Mouse (Mus musculus): Measurements from ENCODE around the gene Tlk1.

Gene Tlk1

DNA sequence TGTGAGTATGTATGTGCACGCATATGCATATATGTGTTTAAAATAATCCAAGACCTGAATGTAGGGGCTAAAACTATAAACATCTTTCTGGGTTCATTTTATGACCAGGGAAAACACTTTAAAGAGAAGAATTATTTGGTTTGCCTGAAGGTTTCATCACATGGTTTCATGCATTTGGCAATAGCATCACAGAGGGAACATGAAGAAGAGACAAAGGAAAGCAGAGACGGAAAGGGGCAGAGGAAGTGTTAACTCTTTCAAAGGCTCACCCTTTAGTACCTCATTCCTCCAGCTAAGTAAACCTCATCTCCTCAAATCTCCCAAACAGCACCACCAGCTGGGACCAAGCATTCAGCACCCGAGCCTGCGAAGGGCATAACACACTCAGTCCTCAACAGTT lies 41.1 kb downstream of the Tlk1 start:
- DNase-seq, result no peak

DNA sequence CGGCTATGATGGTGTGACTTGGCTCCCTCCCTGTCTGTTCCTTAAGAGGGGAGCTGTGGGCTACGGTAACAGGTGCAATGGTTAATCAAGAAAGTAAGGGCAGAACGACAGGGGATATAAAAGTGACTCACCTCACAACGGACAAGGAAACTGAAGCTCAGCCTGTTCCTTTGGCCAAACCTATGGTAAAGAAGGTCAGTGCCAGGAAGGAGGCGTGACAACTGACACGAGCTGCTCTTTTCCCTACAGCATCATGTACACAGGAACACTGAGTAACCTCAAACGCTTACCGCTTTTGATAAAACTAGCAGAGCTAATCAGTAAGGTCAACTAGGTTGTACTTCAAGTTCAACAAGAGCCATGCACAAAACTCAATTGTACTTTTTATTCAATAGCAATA lies 42.0 kb downstream of the Tlk1 start:
- no peak for DNase-seq

DNA sequence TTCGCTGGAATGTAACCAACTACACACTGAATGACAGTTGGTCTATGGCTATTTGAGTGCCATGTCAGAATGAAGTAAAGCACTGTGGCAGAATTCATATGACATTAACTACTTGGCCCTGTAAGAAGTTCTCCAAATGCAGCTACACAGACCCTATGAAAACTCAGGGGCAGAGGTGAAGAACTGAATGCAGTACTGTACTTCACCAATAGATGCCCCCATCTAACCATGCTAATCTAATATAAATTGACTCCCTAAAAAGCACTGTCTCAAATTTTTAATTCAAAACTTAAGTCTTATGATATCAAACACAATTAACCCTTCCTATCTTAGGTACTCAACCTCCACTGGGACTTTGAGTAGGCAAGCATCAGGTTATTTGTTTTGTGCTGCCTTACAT lies 45.9 kb downstream of the Tlk1 start:
- DNase-seq, result no peak

DNA sequence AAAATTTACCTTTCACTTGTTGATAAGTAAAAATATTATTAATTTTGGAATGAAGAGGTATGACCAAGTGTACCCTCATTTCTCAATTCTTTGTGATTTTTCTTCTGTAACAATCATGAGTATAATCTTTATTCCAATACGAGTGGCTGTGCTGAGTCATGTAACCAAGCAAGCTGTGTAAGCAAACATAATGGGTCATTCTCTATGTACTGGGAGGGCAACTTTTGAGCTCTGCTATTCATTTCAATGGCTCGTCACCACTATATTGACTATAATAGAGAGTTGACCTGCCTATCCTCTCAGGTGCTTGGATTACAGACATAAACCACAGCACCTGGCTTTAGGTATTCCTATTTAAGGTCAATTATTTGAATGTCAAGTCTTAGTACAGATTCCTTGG lies 48.8 kb downstream of the Tlk1 start:
- DNase-seq, result no peak

DNA sequence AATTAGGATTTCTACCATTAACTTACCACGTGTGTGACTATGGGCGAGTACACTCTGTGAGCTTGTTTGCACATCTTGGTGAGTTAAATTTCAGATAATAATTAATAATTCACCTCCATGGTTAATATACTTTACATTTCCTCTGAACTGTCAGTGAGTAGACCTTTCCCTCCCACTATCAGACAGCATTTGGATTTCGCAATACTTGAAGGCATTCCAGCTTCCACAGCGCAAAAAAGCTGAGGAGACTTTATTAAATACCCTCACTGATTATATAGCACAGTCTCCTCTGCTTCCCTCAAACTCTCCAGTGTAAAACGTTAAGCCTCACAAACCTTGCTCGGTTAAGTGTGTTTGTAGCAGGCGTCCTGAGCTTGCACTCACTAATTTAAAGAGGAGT lies 60.8 kb downstream of the Tlk1 start:
- DNase-seq, result no peak

DNA sequence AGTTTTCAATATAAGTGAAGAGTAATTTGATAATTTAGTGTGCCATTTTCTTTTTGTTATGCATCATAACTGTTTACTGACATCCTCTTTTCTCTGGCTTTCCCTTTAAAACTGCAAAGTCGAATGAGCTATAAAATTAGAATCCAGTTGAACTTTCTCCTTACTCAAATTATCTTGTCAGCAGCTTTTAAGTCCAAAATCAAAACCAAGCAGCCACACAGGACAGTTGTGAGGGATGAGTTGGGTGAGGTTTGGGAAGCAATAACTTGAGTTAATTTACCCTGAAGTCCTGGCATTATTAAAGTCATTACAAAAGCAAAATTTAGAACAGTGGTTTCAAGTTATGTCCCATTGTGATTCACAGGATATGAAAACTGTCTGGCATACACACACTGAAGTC lies 62.8 kb downstream of the Tlk1 start:
- DNase-seq, result no peak

DNA sequence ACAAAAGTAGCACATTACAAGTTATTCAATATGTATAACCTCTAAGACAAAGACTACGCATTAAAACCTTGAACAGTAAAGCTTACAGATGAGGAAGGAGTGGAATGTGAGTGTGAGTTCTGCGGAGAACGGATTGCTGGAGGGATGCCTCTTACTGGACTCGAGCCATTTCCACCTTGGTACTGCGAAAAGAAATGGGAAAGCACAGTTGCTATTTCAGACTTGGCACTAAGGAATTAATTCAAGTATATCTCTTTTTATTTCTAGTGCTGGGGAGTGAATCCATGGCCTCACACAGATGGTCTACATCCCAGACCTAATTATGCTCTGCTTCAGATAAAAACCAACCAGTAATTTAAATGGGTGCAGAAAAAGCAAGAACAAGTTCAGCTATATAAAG lies 73.4 kb downstream of the Tlk1 start:
- no peak for DNase-seq

DNA sequence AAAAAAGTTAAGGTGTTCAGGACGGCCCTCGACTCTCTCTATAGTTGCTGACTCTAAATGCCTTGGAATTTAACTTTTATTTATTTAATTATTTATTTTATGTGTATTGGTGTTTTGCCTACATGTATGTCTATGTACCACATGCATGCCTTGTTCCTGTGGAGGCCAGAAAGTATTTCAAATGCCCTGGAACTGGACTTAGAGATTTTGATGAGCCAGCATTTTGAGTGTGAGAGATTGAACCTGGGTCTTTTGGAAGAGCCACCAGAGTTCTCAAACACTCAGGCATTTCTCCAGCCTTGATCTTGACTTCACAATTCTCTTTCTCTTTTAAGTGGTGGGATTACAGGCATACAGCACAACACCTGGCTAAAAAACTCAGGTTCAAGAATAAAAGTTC lies 73.9 kb downstream of the Tlk1 start:
- no peak for DNase-seq

DNA sequence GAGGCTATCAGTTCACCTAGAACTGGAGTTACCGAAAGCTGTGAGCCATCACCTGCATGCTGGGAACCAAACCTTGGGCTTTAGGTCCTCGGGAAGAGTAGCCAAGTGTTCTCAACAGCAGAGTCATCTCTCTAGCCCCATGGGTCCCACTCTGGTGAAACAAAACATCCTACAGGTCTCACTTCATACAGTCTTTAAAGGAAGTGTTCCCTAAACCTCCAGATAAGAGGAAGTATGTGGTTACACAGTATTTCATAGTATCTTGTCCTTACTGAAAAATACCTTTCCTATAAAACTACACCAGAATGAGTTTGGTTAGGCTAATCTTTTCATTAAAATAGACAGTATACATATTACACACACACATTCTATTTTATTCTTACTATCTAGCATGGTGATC lies 82.9 kb downstream of the Tlk1 start:
- DNase-seq, result no peak

DNA sequence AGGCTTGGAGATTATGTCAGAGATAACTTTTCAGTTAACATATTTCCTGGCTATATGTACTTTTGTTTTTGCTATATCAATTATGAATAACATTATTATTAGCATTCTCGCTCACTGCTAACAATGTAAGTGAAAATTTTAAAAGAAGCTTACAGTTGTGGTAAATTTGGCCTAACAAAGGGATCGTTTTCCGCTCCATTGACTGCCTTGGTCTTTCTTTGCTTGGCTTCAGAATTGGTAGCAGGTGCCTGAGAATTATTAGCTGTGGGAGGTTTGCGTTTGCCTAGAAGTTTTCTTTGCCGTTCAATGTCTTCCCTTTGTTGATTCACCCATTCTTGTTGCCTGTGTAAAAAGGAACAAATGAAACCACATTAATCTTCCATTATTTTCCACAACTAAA lies 83.6 kb downstream of the Tlk1 start:
- DNase-seq, result no peak

DNA sequence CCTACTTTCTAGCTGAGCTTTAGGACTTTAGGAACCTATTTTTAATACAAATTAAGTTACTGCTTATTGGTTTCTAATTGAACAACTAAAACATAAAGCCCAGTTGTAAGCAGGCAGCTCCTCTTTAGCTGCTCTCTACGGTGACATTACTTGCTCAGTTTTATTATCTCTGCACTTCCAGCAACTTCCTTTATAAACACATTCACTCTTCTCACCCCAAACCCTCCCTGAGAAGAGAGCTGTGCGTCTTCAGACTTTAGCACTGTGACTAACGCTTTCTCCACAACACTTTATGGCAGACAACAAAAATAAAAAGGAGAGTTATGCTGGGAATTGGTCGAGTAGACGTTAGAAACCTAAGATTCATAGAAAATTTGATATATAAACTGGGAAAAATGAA lies 89.5 kb downstream of the Tlk1 start:
- no peak for DNase-seq

DNA sequence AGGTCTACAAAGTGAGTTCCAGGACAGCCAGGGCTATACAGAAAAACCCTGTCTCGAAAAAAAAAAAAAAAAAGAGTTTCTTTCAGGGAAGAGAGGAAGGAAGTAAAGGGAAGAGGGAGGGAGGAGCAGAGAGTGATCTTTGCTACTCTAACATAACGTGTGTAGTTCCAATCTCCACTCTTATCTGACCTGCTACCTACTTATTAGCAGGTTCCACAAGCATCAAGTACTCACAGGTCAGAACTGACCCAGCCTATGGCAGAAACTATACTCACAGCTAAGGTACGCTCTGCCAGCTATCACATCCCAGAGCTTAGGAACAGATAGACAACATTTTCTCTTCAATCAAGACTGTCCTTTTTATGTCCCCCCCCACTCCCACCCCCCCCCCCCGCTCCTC lies 90.0 kb downstream of the Tlk1 start:
- no peak for DNase-seq

DNA sequence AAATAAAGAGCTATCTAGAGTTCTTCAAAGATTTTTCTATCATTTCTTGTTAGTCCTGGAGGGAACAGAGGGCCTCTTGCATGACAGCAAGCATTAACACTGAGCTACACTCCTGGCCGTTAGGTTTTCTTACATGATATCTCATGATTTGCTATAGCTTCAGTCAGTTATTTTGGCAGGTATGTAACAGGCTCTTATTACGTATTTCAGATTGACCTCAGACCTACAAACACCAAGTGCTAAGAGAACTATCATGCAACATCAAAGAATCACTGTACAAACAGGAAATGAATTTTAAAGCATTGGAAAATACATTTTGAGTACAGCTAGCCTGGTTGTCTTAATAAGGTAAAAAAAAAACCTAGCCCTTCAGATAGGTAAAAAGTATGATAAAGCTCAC lies 98.4 kb downstream of the Tlk1 start:
- no peak for DNase-seq

DNA sequence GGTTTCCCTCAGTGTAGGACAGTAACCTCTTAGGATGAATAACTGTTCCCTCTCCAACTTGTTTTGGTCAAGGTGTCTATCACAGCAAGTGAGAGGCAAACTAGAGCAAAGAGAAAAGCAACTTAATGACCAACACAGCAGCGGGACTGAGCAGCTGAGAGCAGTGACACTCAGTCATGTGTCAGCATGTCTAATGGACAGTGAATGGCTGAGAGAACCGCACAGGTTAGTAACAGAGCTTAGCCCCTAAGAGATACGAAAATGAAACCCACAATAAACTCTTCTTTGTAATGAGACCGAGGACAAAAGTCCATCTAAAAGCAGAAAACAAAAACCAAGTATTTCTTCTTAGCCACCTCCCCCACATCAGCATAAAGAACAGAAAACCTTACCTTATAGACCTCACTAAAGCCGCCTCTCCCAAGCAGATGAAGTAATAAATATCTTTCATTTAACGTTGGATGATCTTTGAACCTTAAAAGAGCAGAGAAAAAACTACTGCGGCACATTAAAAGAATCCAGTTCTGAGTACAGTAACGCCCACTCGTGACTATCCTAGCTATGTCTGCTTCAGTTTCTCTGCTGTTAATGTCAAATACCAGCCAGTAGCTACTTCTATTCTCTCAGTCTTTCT lies 101.8 kb downstream of the Tlk1 start:
- DNase-seq, result no peak

DNA sequence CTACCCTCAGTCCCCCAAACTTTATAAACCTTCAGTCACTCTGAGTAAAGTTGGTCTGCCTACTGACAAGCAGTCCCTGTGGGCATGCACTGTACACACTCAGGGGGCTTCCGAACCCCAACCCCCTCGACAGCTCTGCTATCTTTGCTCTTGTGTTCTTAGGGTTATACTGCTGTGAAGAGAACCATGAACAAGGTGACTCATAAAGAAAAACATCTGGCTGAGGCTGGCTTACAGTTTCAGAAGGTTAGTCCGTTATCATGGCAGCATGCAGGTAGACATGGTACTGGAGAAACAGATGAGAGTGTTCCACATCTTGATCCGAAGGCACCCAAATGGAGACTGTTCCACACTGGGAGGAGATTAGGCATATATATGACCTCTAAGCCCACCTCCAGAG lies 114.7 kb downstream of the Tlk1 start:
- no peak for DNase-seq

DNA sequence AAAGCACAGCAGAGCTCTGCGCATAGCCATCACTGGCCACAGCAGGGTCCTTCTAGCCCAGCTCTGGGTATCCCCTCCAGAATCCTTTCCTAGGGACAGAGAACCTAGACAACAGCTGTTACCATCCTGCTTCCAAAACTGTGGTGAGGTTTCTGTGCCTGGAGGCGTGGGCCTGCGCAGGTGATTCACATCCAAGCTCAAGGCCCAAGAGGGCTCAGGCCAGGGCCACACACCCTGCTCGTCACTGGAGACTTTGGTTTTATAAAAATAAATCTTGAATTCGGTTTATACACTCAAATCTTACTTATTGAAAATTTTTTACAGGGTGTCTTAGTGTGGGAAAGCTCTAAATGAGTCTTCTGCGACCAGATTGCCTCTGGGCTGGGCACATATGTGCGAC lies 115.3 kb downstream of the Tlk1 start:
- DNase-seq, result no peak

DNA sequence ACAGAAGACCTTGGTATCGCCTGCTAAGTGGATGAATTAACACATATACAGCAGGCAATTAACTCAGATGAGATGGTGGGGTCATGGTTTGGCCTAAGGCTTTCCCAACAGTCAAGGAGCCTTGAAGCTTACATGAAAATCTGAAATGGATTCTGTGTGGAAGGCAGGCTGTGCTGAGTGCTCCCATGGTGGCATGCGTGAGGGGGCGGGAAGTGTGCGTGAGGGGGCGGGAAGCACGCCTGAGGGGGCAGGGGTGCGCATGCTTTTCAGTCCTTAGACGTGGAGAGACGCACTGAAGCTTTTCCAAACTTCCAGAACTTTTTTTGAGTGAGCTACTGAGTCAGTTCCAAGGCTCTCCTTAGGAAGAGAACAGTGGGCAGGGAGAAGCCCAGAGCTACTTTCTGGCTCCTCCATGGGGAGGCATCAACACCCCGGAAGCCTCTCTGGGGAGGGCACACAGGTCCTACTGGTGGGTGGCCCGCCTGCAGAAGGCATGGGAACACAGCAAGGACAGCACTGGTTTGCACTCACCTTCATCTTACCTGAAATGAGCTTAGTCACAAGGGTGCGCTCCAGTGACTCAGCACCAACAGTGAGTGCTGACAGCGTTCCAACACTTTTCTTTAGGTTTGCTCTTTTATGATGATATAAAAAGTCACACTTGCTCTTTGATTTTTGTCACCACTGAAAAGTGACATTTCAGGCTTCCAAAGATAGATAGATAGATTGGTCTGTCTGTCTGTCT lies 116.4 kb downstream of the Tlk1 start:
- DNase-seq, result no peak

DNA sequence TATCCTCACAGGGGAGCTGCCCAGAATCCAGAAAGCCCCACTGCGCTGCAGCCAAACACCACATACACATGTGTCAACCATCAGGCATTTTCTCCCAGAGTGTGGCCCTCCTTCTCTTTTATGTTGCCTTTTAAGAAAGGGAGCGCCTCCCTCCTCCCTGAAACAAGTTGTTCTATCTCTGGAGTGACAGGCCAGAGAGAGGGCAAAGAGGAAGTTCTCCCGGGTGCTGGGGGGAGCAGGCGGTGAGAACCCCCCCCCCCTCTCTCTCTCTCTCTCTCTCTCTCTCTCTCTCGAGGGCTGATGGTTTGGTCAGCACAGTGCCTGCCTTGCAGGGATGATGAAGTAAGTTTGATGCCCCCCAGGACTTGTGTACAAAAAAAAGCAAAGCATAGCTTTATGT lies 123.1 kb downstream of the Tlk1 start:
- no peak for DNase-seq

DNA sequence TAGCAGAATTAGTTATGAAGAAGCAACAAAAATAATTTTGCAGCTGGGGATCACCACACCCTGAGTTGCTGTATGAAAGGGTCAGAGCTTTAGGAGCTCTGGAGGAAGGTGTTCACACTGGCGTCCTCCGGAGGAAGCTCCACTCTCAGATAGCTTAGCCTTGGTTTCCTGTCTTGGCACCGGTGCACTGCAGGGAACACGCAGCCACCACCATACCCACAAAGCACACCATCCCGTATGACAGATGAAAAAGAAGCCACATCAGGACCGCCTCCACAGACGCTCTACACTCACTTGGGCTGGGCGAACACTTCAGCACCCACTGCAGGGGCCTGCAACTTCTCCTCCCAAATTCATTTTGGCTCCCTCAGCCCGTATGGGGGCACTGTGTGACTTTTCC lies 124.0 kb downstream of the Tlk1 start:
- no peak for DNase-seq

DNA sequence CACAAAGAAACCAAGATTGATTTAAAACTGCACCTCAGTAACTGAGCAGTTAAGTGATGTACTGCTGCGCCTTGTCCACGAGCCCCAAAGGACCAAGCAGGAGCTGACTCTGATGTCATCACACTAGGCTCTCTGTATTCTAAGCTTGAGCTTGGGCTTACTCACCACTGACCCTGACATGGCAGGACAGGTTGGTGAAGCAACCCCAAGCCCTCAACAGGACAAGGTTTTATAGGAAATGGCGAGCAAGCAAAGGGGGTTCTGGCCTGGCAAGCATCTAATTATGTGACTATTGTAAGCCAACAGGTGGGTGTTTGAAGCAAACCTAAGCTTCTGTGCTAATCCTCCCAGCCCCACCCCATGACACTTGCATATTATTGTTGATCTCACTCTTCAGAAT lies 124.7 kb downstream of the Tlk1 start:
- no peak for DNase-seq

DNA sequence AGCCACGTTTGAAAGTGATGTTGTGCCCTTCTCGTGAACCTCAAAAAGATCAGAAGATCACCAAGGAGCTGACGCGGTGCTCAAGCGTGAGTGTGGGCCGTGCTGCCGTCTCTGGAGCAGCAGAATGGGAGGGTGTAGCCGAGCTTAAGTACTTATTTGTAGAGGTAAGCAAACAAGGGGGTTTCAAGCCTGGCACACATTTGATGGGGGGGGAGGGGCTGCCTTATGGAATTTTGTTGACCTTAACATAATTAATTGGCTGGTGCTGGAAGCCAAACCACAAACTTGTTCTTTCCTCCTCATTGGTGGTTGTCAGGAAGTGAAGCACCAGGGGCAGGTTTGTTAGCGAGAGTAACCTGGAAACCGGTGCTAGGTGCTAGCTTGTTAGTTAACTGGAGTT lies 129.8 kb downstream of the Tlk1 start:
- DNase-seq, result no peak

DNA sequence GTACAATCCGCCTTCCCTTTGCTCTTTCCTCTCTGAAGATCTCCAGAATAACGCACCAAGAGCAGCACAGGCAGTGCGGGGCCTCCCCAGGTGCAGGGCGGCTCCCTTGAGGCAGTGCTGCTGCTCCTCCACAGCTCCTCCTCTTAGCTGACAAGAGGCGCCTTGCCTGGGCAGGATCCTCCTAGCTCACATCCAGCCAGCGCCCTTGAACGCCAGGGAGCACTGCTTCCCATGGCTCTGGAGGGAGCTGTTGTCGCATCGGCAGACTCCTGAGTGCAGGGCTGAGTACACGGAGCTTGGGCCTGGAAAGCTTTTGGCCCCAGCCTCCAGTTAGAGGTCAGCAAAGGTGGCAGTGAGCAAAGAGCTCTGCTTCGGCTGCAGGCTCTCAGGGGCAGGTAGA lies 135.3 kb downstream of the Tlk1 start:
- no peak for DNase-seq

DNA sequence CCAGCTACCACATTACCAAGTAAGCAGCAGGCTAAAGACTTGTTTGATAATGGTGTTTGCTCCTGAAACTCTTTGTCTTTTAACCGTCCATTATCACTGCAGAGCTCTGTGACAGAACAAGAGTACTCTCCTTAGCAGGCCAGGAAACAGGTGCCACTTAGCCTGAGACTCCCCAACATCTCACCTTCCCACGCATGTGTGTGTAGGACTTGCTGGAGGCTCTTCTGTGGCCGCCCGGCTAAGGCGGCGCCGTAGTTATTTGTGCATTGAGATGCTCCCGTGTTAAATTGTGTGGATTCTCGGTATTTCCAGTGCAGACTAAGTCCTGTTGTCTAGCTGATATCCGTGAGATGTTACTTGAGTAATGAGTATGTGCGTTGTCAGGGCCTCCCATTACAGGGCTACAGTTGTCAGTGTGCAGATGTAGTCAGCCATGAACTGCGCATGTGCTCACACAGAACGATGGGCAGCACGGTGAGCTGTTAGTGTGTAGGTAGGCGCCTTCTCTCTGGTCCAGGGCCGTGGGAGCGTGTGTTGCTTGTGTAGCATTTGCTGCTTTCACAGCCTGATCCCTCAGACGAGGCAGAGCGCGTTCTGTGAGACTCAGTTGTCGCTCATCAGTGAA lies 137.0 kb downstream of the Tlk1 start:
- DNase-seq, result no peak

DNA sequence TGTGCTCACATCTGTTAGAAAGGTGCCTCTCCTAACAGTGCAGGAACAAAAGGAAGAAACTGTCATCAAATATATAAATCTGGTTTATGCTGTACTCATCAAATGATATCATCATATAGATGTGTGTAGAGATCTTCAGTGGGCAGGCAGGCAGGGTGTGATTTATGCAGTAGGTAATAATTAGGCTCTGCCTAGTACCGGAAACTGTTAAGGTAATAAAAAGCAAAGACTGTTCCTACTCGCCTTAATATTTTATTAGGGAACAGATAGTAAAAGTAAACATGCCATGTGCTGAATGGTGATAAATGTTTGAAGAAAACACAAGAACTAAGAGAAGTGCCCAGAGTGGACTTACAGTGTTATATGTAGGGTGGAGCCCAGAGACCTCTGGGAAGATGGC lies 143.2 kb downstream of the Tlk1 start:
- no peak for DNase-seq
